Mouse (Mus musculus): ENCODE measurements around the gene Ap1g2. TPM values are rescaled to one million over a fixed set of nuclear protein-coding genes. Genes with fewer than 3 reads are reported as not detected.

The Ap1g2 gene
- total and polyA plus RNA-seq, 2 experiments from 2014 or later, result 3.9 to 5.7 TPM

- TF ChIP-seq EP300 (IDR thresholded peaks at IDR 0.05; ENCODE audit: low read depth) (no peak), CTCF (IDR thresholded peaks at IDR 0.05; ENCODE audit: low read depth) (no peak)
- H3K36me3 ChIP-seq (replicated peaks; ENCODE audit: control insufficient read depth, insufficient read depth, low read length), result no peaks in the 10 kb centered on the region
- H3K4me3 ChIP-seq (ENCODE audit: low read depth, low read length), result no peak overlapping the region
- DNase-seq (ENCODE audit: low spot score) (no peak), ATAC-seq (ENCODE audit: insufficient read depth, low read depth) (no peak)
- H3K9me3 ChIP-seq (replicated peaks; ENCODE audit: control insufficient read depth, low read length), result no peaks in the 10 kb centered on the region
- H3K9ac ChIP-seq (replicated peaks; ENCODE audit: low read depth, low read length), result no peak overlapping the region
- H3K27ac ChIP-seq (ENCODE audit: low read depth), result no peak overlapping the region
- peaks cover 5% of the 10 kb centered on the region; the same call in 1 of the 2 replicates for H3K4me1 ChIP-seq (ENCODE audit: control insufficient read depth, insufficient read depth)
- peaks cover 27% of the 10 kb centered on the region for H3K27me3 ChIP-seq (ENCODE audit: control insufficient read depth, insufficient read depth, low read length)
- no peak overlapping the region for H3K4me2 ChIP-seq (ENCODE audit: low read depth, low read length)
- WGBS, result 40% methylated on average over 15 of the region's 15 CpGs
These were observed 28.7 kb downstream of the Ap1g2 start for GRCm38 (mm10) chr14:55077481-55078365.

GRCm38 (mm10) chr14:55076956-55077355, 29.4 kb downstream of the Ap1g2 start:
- 38% methylated on average over 3 of the region's 3 CpGs for WGBS
- Histone ChIP-seq H3K36me3 (replicated peaks; ENCODE audit: control insufficient read depth, insufficient read depth, low read length) (no peaks in the 10 kb centered on the region), H3K4me3 (ENCODE audit: low read depth, low read length) (no peak overlapping the region), H3K4me1 (ENCODE audit: control insufficient read depth, insufficient read depth) (peaks cover 5% of the 10 kb centered on the region; the same call in 1 of the 2 replicates), H3K4me2 (ENCODE audit: low read depth, low read length) (no peak overlapping the region), H3K27ac (ENCODE audit: low read depth) (no peak overlapping the region), H3K9me3 (replicated peaks; ENCODE audit: control insufficient read depth, low read length) (no peaks in the 10 kb centered on the region), H3K9ac (replicated peaks; ENCODE audit: low read depth, low read length) (no peak overlapping the region), H3K27me3 (ENCODE audit: control insufficient read depth, insufficient read depth, low read length) (peaks cover 30% of the 10 kb centered on the region)
- DNase-seq (ENCODE audit: low spot score) (no peak), ATAC-seq (ENCODE audit: insufficient read depth, low read depth) (no peak)
- TF ChIP-seq EP300 (IDR thresholded peaks at IDR 0.05; ENCODE audit: low read depth) (no peak), CTCF (IDR thresholded peaks at IDR 0.05; ENCODE audit: low read depth) (no peak)

GRCm38 (mm10) chr14:55076224-55076623, 30.2 kb downstream of the Ap1g2 start:
- no peak for DNase-seq (ENCODE audit: low spot score)

GRCm38 (mm10) chr14:55074416-55074815, 32.0 kb downstream of the Ap1g2 start:
- Histone ChIP-seq H3K9ac (replicated peaks; ENCODE audit: low read depth, low read length) (no peak overlapping the region), H3K4me1 (ENCODE audit: control insufficient read depth, insufficient read depth) (peaks cover 5% of the 10 kb centered on the region; the same call in 1 of the 2 replicates), H3K36me3 (replicated peaks; ENCODE audit: control insufficient read depth, insufficient read depth, low read length) (no peaks in the 10 kb centered on the region), H3K27ac (ENCODE audit: low read depth) (no peak overlapping the region), H3K4me2 (ENCODE audit: low read depth, low read length) (no peak overlapping the region), H3K9me3 (replicated peaks; ENCODE audit: control insufficient read depth, low read length) (no peaks in the 10 kb centered on the region), H3K27me3 (ENCODE audit: control insufficient read depth, insufficient read depth, low read length) (peaks cover 30% of the 10 kb centered on the region), H3K4me3 (ENCODE audit: low read depth, low read length) (no peak overlapping the region)
- TF ChIP-seq CTCF (IDR thresholded peaks at IDR 0.05; ENCODE audit: low read depth), result no peak
- no peak for TF ChIP-seq EP300 (IDR thresholded peaks at IDR 0.05; ENCODE audit: low read depth)
- 91% methylated on average over 12 of the region's 12 CpGs for WGBS
- ATAC-seq (ENCODE audit: insufficient read depth, low read depth) (no peak), DNase-seq (ENCODE audit: low spot score) (no peak)

More at GRCm38 (mm10) chr14:55076224-55076623, 30.2 kb downstream of the Ap1g2 start:
- no peak overlapping the region for H3K9ac ChIP-seq (replicated peaks; ENCODE audit: low read depth, low read length)
- TF ChIP-seq CTCF (IDR thresholded peaks at IDR 0.05; ENCODE audit: low read depth) (no peak), EP300 (IDR thresholded peaks at IDR 0.05; ENCODE audit: low read depth) (no peak)
- no peak overlapping the region for H3K4me2 ChIP-seq (ENCODE audit: low read depth, low read length)
- H3K4me1 ChIP-seq (ENCODE audit: control insufficient read depth, insufficient read depth), result peaks cover 5% of the 10 kb centered on the region; the same call in 1 of the 2 replicates
- no peaks in the 10 kb centered on the region for H3K36me3 ChIP-seq (replicated peaks; ENCODE audit: control insufficient read depth, insufficient read depth, low read length)
- peaks cover 30% of the 10 kb centered on the region for H3K27me3 ChIP-seq (ENCODE audit: control insufficient read depth, insufficient read depth, low read length)
- no peak for ATAC-seq (ENCODE audit: insufficient read depth, low read depth)
- no peaks in the 10 kb centered on the region for H3K9me3 ChIP-seq (replicated peaks; ENCODE audit: control insufficient read depth, low read length)
- H3K4me3 ChIP-seq (ENCODE audit: low read depth, low read length), result no peak overlapping the region
- 33% methylated on average over 6 of the region's 6 CpGs for WGBS
- H3K27ac ChIP-seq (ENCODE audit: low read depth), result no peak overlapping the region

GRCm38 (mm10) chr14:55071756-55072155, 34.6 kb downstream of the Ap1g2 start:
- Histone ChIP-seq H3K9ac (replicated peaks; ENCODE audit: low read depth, low read length) (no peak overlapping the region), H3K4me2 (ENCODE audit: low read depth, low read length) (no peak overlapping the region), H3K4me1 (ENCODE audit: control insufficient read depth, insufficient read depth) (no peaks in the 10 kb centered on the region), H3K36me3 (replicated peaks; ENCODE audit: control insufficient read depth, insufficient read depth, low read length) (no peaks in the 10 kb centered on the region), H3K27me3 (ENCODE audit: control insufficient read depth, insufficient read depth, low read length) (0 out of 2 replicates have a peak, but pooled peaks cover 11% of the 10 kb centered on the region), H3K4me3 (ENCODE audit: low read depth, low read length) (no peak overlapping the region), H3K9me3 (replicated peaks; ENCODE audit: control insufficient read depth, low read length) (no peaks in the 10 kb centered on the region), H3K27ac (ENCODE audit: low read depth) (no peak overlapping the region)
- ATAC-seq (ENCODE audit: insufficient read depth, low read depth) (no peak), DNase-seq (ENCODE audit: low spot score) (no peak)
- 25% methylated on average over 19 of the region's 19 CpGs for WGBS
- TF ChIP-seq EP300 (IDR thresholded peaks at IDR 0.05; ENCODE audit: low read depth) (no peak), CTCF (IDR thresholded peaks at IDR 0.05; ENCODE audit: low read depth) (no peak)

All from heart, postnatal 0 days (tissue).